Mouse (Mus musculus): ENCODE measurements around the gene Arfgap1. TPM values are rescaled to one million over a fixed set of nuclear protein-coding genes. Genes with fewer than 3 reads are reported as not detected.
A peak's percentile ranks its signal among the peaks of the same experiment; 100 is the strongest.

The Arfgap1 gene
- polyA plus RNA-seq, 1 experiment from 2014 or later: 32.7 TPM

DNA sequence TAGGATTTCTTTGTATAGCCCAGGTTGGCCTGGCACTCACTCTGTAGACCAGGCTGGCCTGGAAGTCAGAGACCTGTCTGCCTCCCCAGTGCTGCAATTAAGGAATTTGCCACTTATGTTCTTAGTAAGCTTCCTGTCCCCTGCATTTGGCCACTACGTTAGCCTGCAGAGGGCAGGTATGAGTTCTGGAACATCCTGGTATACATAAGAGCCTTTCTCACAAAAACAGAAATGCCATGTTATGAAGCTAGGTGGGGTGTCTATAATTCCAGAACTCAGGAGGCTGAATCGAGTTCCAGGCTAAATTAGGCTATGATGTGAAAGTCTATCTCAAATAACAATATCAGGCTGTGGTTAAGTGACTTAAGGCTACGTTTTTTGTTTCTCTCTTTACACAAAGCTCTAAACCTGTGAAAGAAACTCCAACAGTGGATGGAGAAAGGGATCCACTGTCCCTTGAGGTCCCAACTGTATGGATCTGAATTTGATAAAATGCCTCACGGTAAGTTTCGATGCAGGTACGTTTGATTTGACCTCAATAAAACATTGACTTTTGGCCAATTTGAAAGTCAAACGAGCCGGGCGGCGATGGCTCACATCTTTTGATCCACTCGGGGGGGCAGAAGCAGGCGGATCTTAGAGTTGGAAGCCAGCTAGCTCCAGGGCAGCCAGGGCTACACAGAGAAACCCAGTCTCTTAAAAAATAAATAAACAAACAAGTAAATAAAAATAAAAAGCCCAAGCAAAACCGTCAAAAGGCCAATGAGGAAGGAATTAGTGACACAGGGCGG lies 738 bp upstream of the Arfgap1 start:
- peak overlapping the region; percentile 90 for H3K9ac ChIP-seq (ENCODE audit: low read depth, low read length)
- peak overlapping the region; percentile 90 for H3K4me3 ChIP-seq (ENCODE audit: low read depth, low read length)
- peak overlapping the region; percentile 67 for H3K4me2 ChIP-seq (ENCODE audit: low read depth, low read length)
- peaks cover 1% of the 10 kb centered on the region; the same call in 1 of the 2 replicates for H3K36me3 ChIP-seq (ENCODE audit: control insufficient read depth, insufficient read depth)
- ATAC-seq (ENCODE audit: low read depth): no peak
- peaks cover 25% of the 10 kb centered on the region for H3K4me1 ChIP-seq (ENCODE audit: control insufficient read depth, low read depth, low read length)
- 6% methylated on average over 14 of the region's 14 CpGs for WGBS (ENCODE audit: insufficient replicate concordance)
- H3K27ac ChIP-seq (ENCODE audit: low read length): peak overlapping the region; percentile 91
- H3K27me3 ChIP-seq (ENCODE audit: control insufficient read depth, insufficient read depth, low read depth, low read length): no peaks in the 10 kb centered on the region
- no peaks in the 10 kb centered on the region for H3K9me3 ChIP-seq (replicated peaks; ENCODE audit: control insufficient read depth, low read length)

DNA sequence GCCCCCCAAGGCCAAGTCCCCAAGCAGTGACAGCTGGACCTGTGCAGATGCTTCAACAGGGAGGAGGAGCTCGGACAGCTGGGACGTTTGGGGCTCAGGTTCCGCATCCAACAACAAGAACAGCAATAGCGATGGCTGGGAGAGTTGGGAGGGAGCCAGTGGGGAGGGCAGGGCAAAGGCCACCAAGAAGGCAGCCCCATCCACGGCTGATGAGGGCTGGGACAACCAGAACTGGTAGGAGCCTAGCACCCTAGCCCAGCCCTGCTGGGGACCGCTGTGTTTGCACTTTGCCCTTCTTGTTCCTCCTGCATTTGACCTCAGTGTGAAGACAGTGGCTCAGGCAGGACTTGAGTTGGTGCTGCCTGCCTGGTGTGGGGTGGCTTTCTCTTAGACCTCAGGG lies 14.1 kb downstream of the Arfgap1 start:
- ATAC-seq (ENCODE audit: low read depth): no peak
- Histone ChIP-seq H3K27ac (ENCODE audit: low read length) (no peak overlapping the region), H3K4me1 (ENCODE audit: control insufficient read depth, low read depth, low read length) (no peaks in the 10 kb centered on the region), H3K36me3 (ENCODE audit: control insufficient read depth, insufficient read depth) (peaks cover 43% of the 10 kb centered on the region), H3K9ac (ENCODE audit: low read depth, low read length) (no peak overlapping the region), H3K9me3 (replicated peaks; ENCODE audit: control insufficient read depth, low read length) (no peaks in the 10 kb centered on the region), H3K4me3 (ENCODE audit: low read depth, low read length) (no peak overlapping the region), H3K27me3 (ENCODE audit: control insufficient read depth, insufficient read depth, low read depth, low read length) (no peaks in the 10 kb centered on the region), H3K4me2 (ENCODE audit: low read depth, low read length) (no peak overlapping the region)
- 82% methylated on average over 6 of the region's 6 CpGs for WGBS (ENCODE audit: insufficient replicate concordance)

DNA sequence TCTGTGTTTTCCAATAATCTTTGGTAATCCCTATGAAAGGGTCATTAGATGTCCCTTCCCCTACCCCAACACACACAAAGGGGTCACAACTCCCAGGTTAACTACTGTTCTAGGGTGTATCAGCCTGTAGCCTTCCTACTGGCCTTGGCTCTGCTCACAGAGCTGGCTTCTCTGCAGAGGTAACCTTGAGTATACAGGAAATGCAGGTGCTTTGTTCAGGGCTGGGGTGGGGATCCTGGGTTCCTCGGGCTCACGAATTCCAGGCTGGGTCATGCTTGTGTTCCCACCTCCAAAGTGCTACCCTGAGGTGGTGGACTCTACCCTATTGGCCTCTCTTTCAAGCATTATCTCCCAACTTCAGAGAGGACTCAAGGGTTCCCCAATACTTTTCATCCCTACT lies 18.6 kb downstream of the Arfgap1 start:
- peaks cover 9% of the 10 kb centered on the region; the same call in 1 of the 2 replicates for H3K36me3 ChIP-seq (ENCODE audit: control insufficient read depth, insufficient read depth)
- H3K9ac ChIP-seq (ENCODE audit: low read depth, low read length): no peak overlapping the region
- H3K4me2 ChIP-seq (ENCODE audit: low read depth, low read length): no peak overlapping the region
- ATAC-seq (ENCODE audit: low read depth): no peak
- H3K4me1 ChIP-seq (ENCODE audit: control insufficient read depth, low read depth, low read length): no peaks in the 10 kb centered on the region
- H3K27me3 ChIP-seq (ENCODE audit: control insufficient read depth, insufficient read depth, low read depth, low read length): no peaks in the 10 kb centered on the region
- 68% methylated on average over 2 of the region's 2 CpGs for WGBS (ENCODE audit: insufficient replicate concordance)
- H3K9me3 ChIP-seq (replicated peaks; ENCODE audit: control insufficient read depth, low read length): no peaks in the 10 kb centered on the region
- H3K27ac ChIP-seq (ENCODE audit: low read length): no peak overlapping the region
- H3K4me3 ChIP-seq (ENCODE audit: low read depth, low read length): no peak overlapping the region

DNA sequence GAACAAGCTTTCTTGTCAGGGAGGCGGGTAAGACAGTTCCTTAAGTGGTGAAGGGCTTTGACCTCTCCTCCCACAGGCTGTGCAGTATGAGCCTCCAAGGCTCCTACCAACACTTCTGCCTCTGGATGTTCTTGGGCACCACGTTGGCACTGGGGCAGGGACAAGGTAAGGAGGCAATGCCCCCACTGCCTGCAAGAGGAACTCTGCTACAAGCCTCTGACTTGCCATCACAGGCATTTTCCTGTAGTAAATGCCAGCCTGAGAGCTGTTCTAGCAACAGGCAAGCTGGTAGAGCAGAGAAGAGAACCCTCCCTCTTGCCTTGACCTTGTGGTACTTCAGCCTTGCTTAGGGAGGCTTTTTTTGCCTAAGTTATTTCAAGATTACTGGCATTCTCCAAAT lies 19.4 kb downstream of the Arfgap1 start, which contains the start of gene Col20a1:
Gene Col20a1, plus strand, starts transcription at position 87 of the 400 bp plus-strand sequence.
- Histone ChIP-seq H3K9me3 (replicated peaks; ENCODE audit: control insufficient read depth, low read length) (no peaks in the 10 kb centered on the region), H3K36me3 (ENCODE audit: control insufficient read depth, insufficient read depth) (peaks cover 4% of the 10 kb centered on the region; the same call in 1 of the 2 replicates), H3K4me3 (ENCODE audit: low read depth, low read length) (no peak within 1 kb of the TSS), H3K4me2 (ENCODE audit: low read depth, low read length) (no peak within 1 kb of the TSS), H3K9ac (ENCODE audit: low read depth, low read length) (no peak within 1 kb of the TSS), H3K4me1 (ENCODE audit: control insufficient read depth, low read depth, low read length) (no peaks in the 10 kb centered on the region), H3K27ac (ENCODE audit: low read length) (no peak within 1 kb of the TSS), H3K27me3 (ENCODE audit: control insufficient read depth, insufficient read depth, low read depth, low read length) (no peaks in the 10 kb centered on the region)
- WGBS (ENCODE audit: insufficient replicate concordance): 43% methylated on average over 2 of the region's 2 CpGs
- no peak for ATAC-seq (ENCODE audit: low read depth)

DNA sequence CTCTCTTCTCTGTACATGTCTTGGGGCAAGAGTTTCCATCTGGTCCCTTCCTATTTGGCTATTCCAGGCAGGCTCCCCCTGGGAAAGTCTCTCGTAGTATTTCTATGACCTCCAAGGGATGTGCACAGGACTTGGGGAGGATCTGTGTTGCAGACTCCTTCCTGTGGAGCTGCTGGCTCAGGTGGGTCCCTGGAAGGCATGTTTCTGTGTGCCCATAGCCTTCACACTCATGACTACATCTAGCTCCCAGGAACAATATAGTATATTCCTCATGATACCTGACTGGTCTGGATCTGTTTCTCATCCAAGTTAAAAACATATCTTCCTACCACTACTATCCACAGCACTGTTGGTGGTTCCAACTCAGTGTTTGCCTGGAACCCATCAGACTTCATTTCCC lies 20.0 kb downstream of the Arfgap1 start:
- 71% methylated on average over 1 of the region's 1 CpGs for WGBS (ENCODE audit: insufficient replicate concordance)
- no peak overlapping the region for H3K9ac ChIP-seq (ENCODE audit: low read depth, low read length)
- no peak overlapping the region for H3K4me2 ChIP-seq (ENCODE audit: low read depth, low read length)
- no peaks in the 10 kb centered on the region for H3K27me3 ChIP-seq (ENCODE audit: control insufficient read depth, insufficient read depth, low read depth, low read length)
- no peaks in the 10 kb centered on the region for H3K9me3 ChIP-seq (replicated peaks; ENCODE audit: control insufficient read depth, low read length)
- no peak overlapping the region for H3K27ac ChIP-seq (ENCODE audit: low read length)
- H3K36me3 ChIP-seq (ENCODE audit: control insufficient read depth, insufficient read depth): no peaks in the 10 kb centered on the region; the same call in 1 of the 2 replicates
- H3K4me1 ChIP-seq (ENCODE audit: control insufficient read depth, low read depth, low read length): no peaks in the 10 kb centered on the region
- ATAC-seq (ENCODE audit: low read depth): no peak
- H3K4me3 ChIP-seq (ENCODE audit: low read depth, low read length): no peak overlapping the region

DNA sequence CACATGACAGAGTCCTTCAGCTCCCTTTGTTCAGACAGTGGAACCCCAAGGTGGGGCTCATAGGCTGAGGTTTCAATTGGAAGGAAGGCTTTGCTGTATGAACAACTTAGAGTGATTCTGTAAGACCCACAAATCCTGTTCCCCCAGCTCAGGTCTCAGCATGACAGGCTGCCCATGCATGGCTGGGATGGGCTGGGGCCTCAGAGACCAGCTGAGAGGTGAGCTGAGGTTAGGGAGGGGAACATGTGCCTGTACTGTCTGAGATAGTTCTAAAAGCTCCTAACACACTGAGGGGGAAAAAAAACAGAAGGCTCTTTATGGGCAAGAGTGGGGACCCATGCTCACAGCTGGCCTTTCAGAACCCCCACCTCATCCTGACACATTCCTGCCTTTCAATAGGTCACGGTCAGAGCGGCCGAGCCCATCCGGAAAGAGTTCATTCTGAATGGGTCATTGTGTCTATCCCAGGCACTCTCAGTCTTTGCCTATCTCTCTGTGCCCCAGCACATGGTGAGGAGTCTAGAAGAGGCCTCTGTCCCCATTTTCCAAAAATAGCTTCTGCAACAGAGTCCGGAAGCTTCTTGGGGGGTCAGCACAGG lies 20.5 kb downstream of the Arfgap1 start:
- WGBS (ENCODE audit: insufficient replicate concordance): 61% methylated on average over 5 of the region's 5 CpGs
- Histone ChIP-seq H3K4me1 (ENCODE audit: control insufficient read depth, low read depth, low read length) (no peaks in the 10 kb centered on the region), H3K9ac (ENCODE audit: low read depth, low read length) (no peak overlapping the region), H3K27ac (ENCODE audit: low read length) (no peak overlapping the region), H3K9me3 (replicated peaks; ENCODE audit: control insufficient read depth, low read length) (no peaks in the 10 kb centered on the region), H3K4me2 (ENCODE audit: low read depth, low read length) (no peak overlapping the region), H3K4me3 (ENCODE audit: low read depth, low read length) (no peak overlapping the region), H3K36me3 (ENCODE audit: control insufficient read depth, insufficient read depth) (no peaks in the 10 kb centered on the region), H3K27me3 (ENCODE audit: control insufficient read depth, insufficient read depth, low read depth, low read length) (no peaks in the 10 kb centered on the region)
- ATAC-seq (ENCODE audit: low read depth): no peak

DNA sequence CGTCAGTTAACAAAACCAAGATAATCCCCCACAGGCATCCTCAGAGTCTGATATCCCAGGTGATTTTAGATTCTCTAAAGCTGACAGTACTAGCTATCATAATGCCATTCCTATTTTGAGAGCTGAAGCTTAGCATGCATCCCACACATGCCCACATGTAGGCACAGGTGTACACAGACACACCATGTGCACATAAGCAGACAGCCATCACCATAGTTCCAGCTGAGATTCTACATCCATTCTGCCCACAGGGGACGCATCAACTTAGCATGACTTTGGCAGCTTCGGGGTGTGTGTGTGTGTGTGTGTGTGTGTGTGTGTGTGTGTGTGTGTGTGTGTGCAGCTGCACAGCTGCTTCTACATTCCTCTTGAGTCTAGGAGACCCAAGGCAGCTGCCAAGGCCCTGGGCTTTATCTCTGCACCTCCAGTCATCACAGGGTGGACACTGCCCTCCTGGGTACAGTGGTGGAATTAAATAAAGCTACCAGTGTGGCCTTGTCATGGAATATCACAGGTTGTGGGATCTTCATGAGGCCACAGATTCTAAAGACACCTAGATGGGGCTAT lies 21.4 kb downstream of the Arfgap1 start:
- no peak overlapping the region for H3K9ac ChIP-seq (ENCODE audit: low read depth, low read length)
- no peak overlapping the region for H3K4me3 ChIP-seq (ENCODE audit: low read depth, low read length)
- no peaks in the 10 kb centered on the region for H3K4me1 ChIP-seq (ENCODE audit: control insufficient read depth, low read depth, low read length)
- ATAC-seq (ENCODE audit: low read depth): no peak
- 54% methylated on average over 3 of the region's 3 CpGs for WGBS (ENCODE audit: insufficient replicate concordance)
- no peaks in the 10 kb centered on the region for H3K27me3 ChIP-seq (ENCODE audit: control insufficient read depth, insufficient read depth, low read depth, low read length)
- H3K27ac ChIP-seq (ENCODE audit: low read length): no peak overlapping the region
- H3K4me2 ChIP-seq (ENCODE audit: low read depth, low read length): no peak overlapping the region
- H3K36me3 ChIP-seq (ENCODE audit: control insufficient read depth, insufficient read depth): no peaks in the 10 kb centered on the region
- H3K9me3 ChIP-seq (replicated peaks; ENCODE audit: control insufficient read depth, low read length): no peaks in the 10 kb centered on the region

DNA sequence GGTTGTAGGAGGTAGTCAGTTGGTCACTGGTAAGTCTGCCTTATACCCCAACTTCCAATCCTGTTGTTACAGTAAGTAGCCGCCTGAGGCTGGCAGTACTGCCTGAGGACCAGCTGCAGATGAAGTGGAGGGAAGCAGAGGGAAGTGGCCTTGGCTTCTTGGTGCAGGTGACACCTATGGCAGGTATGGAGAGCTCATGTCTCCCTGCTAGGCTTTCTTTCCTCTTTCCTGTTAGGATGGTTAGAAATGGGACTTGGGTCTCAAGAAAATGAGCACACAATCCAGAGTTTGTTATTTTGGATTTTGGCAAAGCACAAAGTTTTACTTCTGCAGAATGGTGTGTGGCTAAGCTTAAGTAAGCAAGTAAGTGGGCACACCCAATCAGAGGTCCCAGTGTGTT lies 21.9 kb downstream of the Arfgap1 start:
- no peak for ATAC-seq (ENCODE audit: low read depth)

DNA sequence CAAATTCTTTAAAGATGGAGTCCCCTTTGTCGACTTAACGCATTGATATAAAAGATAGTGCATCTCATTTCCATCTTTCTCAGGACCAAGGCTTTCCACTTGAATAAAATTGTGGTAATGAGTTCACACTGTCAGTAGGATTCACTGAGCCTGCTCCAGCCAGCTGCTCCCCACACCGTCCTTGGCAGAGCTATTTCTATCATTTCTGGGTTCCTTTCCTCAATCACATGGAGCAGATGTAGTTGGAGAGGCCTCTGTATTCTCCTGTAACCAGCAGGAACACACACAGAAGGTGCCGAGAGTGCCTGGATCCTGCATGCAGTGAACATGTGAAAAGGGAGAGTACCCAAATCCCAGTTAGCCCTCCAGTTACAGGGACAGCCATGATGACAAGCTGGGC lies 23.3 kb downstream of the Arfgap1 start:
- ATAC-seq (ENCODE audit: low read depth): no peak

More for the DNA sequence above, 21.9 kb downstream of the Arfgap1 start:
- no peak overlapping the region for H3K27ac ChIP-seq (ENCODE audit: low read length)
- no peaks in the 10 kb centered on the region for H3K4me1 ChIP-seq (ENCODE audit: control insufficient read depth, low read depth, low read length)
- H3K4me3 ChIP-seq (ENCODE audit: low read depth, low read length): no peak overlapping the region
- H3K9me3 ChIP-seq (replicated peaks; ENCODE audit: control insufficient read depth, low read length): no peaks in the 10 kb centered on the region
- H3K9ac ChIP-seq (ENCODE audit: low read depth, low read length): no peak overlapping the region
- 50% methylated on average over 1 of the region's 1 CpGs for WGBS (ENCODE audit: insufficient replicate concordance)
- no peaks in the 10 kb centered on the region for H3K36me3 ChIP-seq (ENCODE audit: control insufficient read depth, insufficient read depth)
- no peak overlapping the region for H3K4me2 ChIP-seq (ENCODE audit: low read depth, low read length)
- H3K27me3 ChIP-seq (ENCODE audit: control insufficient read depth, insufficient read depth, low read depth, low read length): no peaks in the 10 kb centered on the region

More for the DNA sequence above, 23.3 kb downstream of the Arfgap1 start:
- Histone ChIP-seq H3K4me2 (ENCODE audit: low read depth, low read length) (no peak overlapping the region), H3K4me3 (ENCODE audit: low read depth, low read length) (no peak overlapping the region), H3K36me3 (ENCODE audit: control insufficient read depth, insufficient read depth) (no peaks in the 10 kb centered on the region), H3K27me3 (ENCODE audit: control insufficient read depth, insufficient read depth, low read depth, low read length) (no peaks in the 10 kb centered on the region), H3K9me3 (replicated peaks; ENCODE audit: control insufficient read depth, low read length) (no peaks in the 10 kb centered on the region), H3K4me1 (ENCODE audit: control insufficient read depth, low read depth, low read length) (no peaks in the 10 kb centered on the region), H3K27ac (ENCODE audit: low read length) (no peak overlapping the region), H3K9ac (ENCODE audit: low read depth, low read length) (no peak overlapping the region)
- 59% methylated on average over 4 of the region's 4 CpGs for WGBS (ENCODE audit: insufficient replicate concordance)

Data from liver, embryonic 16.5 days (tissue).